Mouse (Mus musculus) layer of hippocampus, adult 11-12 months (tissue): ENCODE data around the gene Dnajb11.

Experiments used
- DNase-seq: peaks from one replicate; pipeline ENCODE4 v3.0.0; 2022; ENCODE audit warnings: low spot score

Dnajb11 gene

GRCm38 (mm10) chr16:22881487-22881886 is 23.8 kb downstream of the Dnajb11 start:
- no peak for DNase-seq

- DNase-seq = no peak
Observed at GRCm38 (mm10) chr16:22883441-22883840, 25.8 kb downstream of the Dnajb11 start.

GRCm38 (mm10) chr16:22885356-22885755 is 27.7 kb downstream of the Dnajb11 start:
- DNase-seq = no peak

- DNase-seq = no peak
Observed at GRCm38 (mm10) chr16:22886726-22887125, 29.1 kb downstream of the Dnajb11 start.

- DNase-seq = no peak
Observed at GRCm38 (mm10) chr16:22888835-22889234, 31.2 kb downstream of the Dnajb11 start.

GRCm38 (mm10) chr16:22889716-22890115 is 32.1 kb downstream of the Dnajb11 start:
- DNase-seq = no peak

- no peak for DNase-seq
Observed at GRCm38 (mm10) chr16:22890683-22891510, 33.3 kb downstream of the Dnajb11 start, which contains the start of gene Ahsg. Gene Ahsg, plus strand, starts transcription at chr16:22891277.

- no peak for DNase-seq
Observed at GRCm38 (mm10) chr16:22891733-22892154, 34.1 kb downstream of the Dnajb11 start.

- DNase-seq = no peak
Observed at GRCm38 (mm10) chr16:22894095-22894494, 36.5 kb downstream of the Dnajb11 start.

GRCm38 (mm10) chr16:22896618-22897017 is 39.0 kb downstream of the Dnajb11 start:
- no peak for DNase-seq

- DNase-seq = no peak
Observed at GRCm38 (mm10) chr16:22899346-22899745, 41.7 kb downstream of the Dnajb11 start.

GRCm38 (mm10) chr16:22899866-22900570 is 42.4 kb downstream of the Dnajb11 start:
- no peak for DNase-seq

GRCm38 (mm10) chr16:22901326-22901725 is 43.7 kb downstream of the Dnajb11 start:
- no peak for DNase-seq

GRCm38 (mm10) chr16:22909290-22909689 is 51.6 kb downstream of the Dnajb11 start:
- no peak for DNase-seq

GRCm38 (mm10) chr16:22911986-22912385 is 54.3 kb downstream of the Dnajb11 start:
- peak; percentile 5 for DNase-seq

GRCm38 (mm10) chr16:22912886-22913285 is 55.2 kb downstream of the Dnajb11 start:
- DNase-seq = no peak

GRCm38 (mm10) chr16:22914276-22914675 is 56.6 kb downstream of the Dnajb11 start:
- DNase-seq = no peak

- DNase-seq = no peak
Observed at GRCm38 (mm10) chr16:22918034-22918433, 60.4 kb downstream of the Dnajb11 start, which contains the start of gene Fetub. Gene Fetub, plus strand, starts transcription at chr16:22918334.

- no peak for DNase-seq
Observed at GRCm38 (mm10) chr16:22918664-22919312, 61.1 kb downstream of the Dnajb11 start.

GRCm38 (mm10) chr16:22919971-22920854 is 62.6 kb downstream of the Dnajb11 start:
- no peak for DNase-seq

- no peak for DNase-seq
Observed at GRCm38 (mm10) chr16:22921761-22922160, 64.1 kb downstream of the Dnajb11 start.

- no peak for DNase-seq
Observed at GRCm38 (mm10) chr16:22922433-22922832, 64.8 kb downstream of the Dnajb11 start.
